Mouse (Mus musculus): Measurements from ENCODE around the gene Igfbp6. TPM values are rescaled to one million over a fixed set of nuclear protein-coding genes. Genes with fewer than 3 reads are reported as not detected.

The Igfbp6 gene
- polyA plus RNA-seq, 1 experiment from 2014 or later: 0.46 TPM

- peaks cover 100% of the 10 kb centered on the region for H3K36me3 ChIP-seq
- H3K27me3 ChIP-seq (ENCODE audit: low read depth, poor library complexity, severe bottlenecking): no peaks in the 10 kb centered on the region
- H3K4me1 ChIP-seq: peaks cover 25% of the 10 kb centered on the region
- H3K27ac ChIP-seq: no peak overlapping the region
- no peak overlapping the region for H3K4me3 ChIP-seq
- H3K9me3 ChIP-seq (replicated peaks): no peaks in the 10 kb centered on the region
- DNase-seq (ENCODE audit: low spot score): no peak
- WGBS: 90% methylated on average over 4 of the region's 4 CpGs
Measured at GRCm38 (mm10) chr15:102113674-102114073, 30.5 kb upstream of the Igfbp6 start.

GRCm38 (mm10) chr15:102114651-102115260, 29.4 kb upstream of the Igfbp6 start:
- DNase-seq (ENCODE audit: low spot score): no peak
- 84% methylated on average over 7 of the region's 7 CpGs for WGBS
- H3K9me3 ChIP-seq (replicated peaks): no peaks in the 10 kb centered on the region

GRCm38 (mm10) chr15:102115731-102116231, 28.4 kb upstream of the Igfbp6 start:
- no peak for DNase-seq (ENCODE audit: low spot score)
- 72% methylated on average over 9 of the region's 9 CpGs for WGBS
- Histone ChIP-seq H3K4me3 (no peak overlapping the region), H3K27ac (no peak overlapping the region), H3K4me1 (peaks cover 15% of the 10 kb centered on the region), H3K27me3 (ENCODE audit: low read depth, poor library complexity, severe bottlenecking) (no peaks in the 10 kb centered on the region), H3K36me3 (peaks cover 99% of the 10 kb centered on the region), H3K9me3 (replicated peaks) (no peaks in the 10 kb centered on the region)

More at GRCm38 (mm10) chr15:102114651-102115260, 29.4 kb upstream of the Igfbp6 start:
- H3K27ac ChIP-seq: no peak overlapping the region
- H3K4me3 ChIP-seq: no peak overlapping the region
- peaks cover 16% of the 10 kb centered on the region for H3K4me1 ChIP-seq
- peaks cover 99% of the 10 kb centered on the region for H3K36me3 ChIP-seq
- H3K27me3 ChIP-seq (ENCODE audit: low read depth, poor library complexity, severe bottlenecking): no peaks in the 10 kb centered on the region

GRCm38 (mm10) chr15:102116753-102117415, 27.3 kb upstream of the Igfbp6 start:
- Histone ChIP-seq H3K36me3 (peaks cover 99% of the 10 kb centered on the region), H3K9me3 (replicated peaks) (no peaks in the 10 kb centered on the region), H3K4me1 (peaks cover 13% of the 10 kb centered on the region), H3K4me3 (no peak overlapping the region), H3K27me3 (ENCODE audit: low read depth, poor library complexity, severe bottlenecking) (no peaks in the 10 kb centered on the region), H3K27ac (peak overlapping the region; percentile 33)
- WGBS: 85% methylated on average over 11 of the region's 11 CpGs
- no peak for DNase-seq (ENCODE audit: low spot score)

GRCm38 (mm10) chr15:102117461-102118443, 26.4 kb upstream of the Igfbp6 start:
- Histone ChIP-seq H3K4me1 (peaks cover 12% of the 10 kb centered on the region), H3K27me3 (ENCODE audit: low read depth, poor library complexity, severe bottlenecking) (no peaks in the 10 kb centered on the region), H3K36me3 (peaks cover 98% of the 10 kb centered on the region), H3K9me3 (replicated peaks) (no peaks in the 10 kb centered on the region), H3K4me3 (no peak overlapping the region), H3K27ac (no peak overlapping the region)
- DNase-seq (ENCODE audit: low spot score): no peak
- WGBS: 84% methylated on average over 19 of the region's 19 CpGs

- no peaks in the 10 kb centered on the region for H3K27me3 ChIP-seq (ENCODE audit: low read depth, poor library complexity, severe bottlenecking)
- H3K4me3 ChIP-seq: no peak overlapping the region
- peaks cover 6% of the 10 kb centered on the region; the same call in 1 of the 2 replicates for H3K4me1 ChIP-seq
- 85% methylated on average over 4 of the region's 4 CpGs for WGBS
- H3K27ac ChIP-seq: no peak overlapping the region
- no peaks in the 10 kb centered on the region for H3K9me3 ChIP-seq (replicated peaks)
- no peak for DNase-seq (ENCODE audit: low spot score)
- H3K36me3 ChIP-seq: peaks cover 95% of the 10 kb centered on the region
Measured at GRCm38 (mm10) chr15:102118591-102118990, 25.6 kb upstream of the Igfbp6 start.

GRCm38 (mm10) chr15:102119121-102119830, 24.9 kb upstream of the Igfbp6 start:
- Histone ChIP-seq H3K4me3 (no peak overlapping the region), H3K4me1 (peaks cover 5% of the 10 kb centered on the region; the same call in 1 of the 2 replicates), H3K27ac (no peak overlapping the region), H3K36me3 (peaks cover 90% of the 10 kb centered on the region), H3K27me3 (ENCODE audit: low read depth, poor library complexity, severe bottlenecking) (no peaks in the 10 kb centered on the region), H3K9me3 (replicated peaks) (no peaks in the 10 kb centered on the region)
- DNase-seq (ENCODE audit: low spot score): no peak
- 71% methylated on average over 8 of the region's 8 CpGs for WGBS

- no peak for DNase-seq (ENCODE audit: low spot score)
- WGBS: 74% methylated on average over 2 of the region's 2 CpGs
- H3K36me3 ChIP-seq: peaks cover 90% of the 10 kb centered on the region
- H3K27ac ChIP-seq: no peak overlapping the region
- H3K27me3 ChIP-seq (ENCODE audit: low read depth, poor library complexity, severe bottlenecking): no peaks in the 10 kb centered on the region
- no peaks in the 10 kb centered on the region for H3K9me3 ChIP-seq (replicated peaks)
- no peak overlapping the region for H3K4me3 ChIP-seq
- H3K4me1 ChIP-seq: peaks cover 5% of the 10 kb centered on the region; the same call in 1 of the 2 replicates
Measured at GRCm38 (mm10) chr15:102119831-102120170, 24.4 kb upstream of the Igfbp6 start.

- DNase-seq (ENCODE audit: low spot score): no peak
- H3K4me3 ChIP-seq: no peak overlapping the region
- peaks cover 90% of the 10 kb centered on the region for H3K36me3 ChIP-seq
- WGBS: 88% methylated on average over 5 of the region's 5 CpGs
- H3K4me1 ChIP-seq: peaks cover 5% of the 10 kb centered on the region; the same call in 1 of the 2 replicates
- H3K27me3 ChIP-seq (ENCODE audit: low read depth, poor library complexity, severe bottlenecking): no peaks in the 10 kb centered on the region
- H3K9me3 ChIP-seq (replicated peaks): no peaks in the 10 kb centered on the region
- H3K27ac ChIP-seq: no peak overlapping the region
Measured at GRCm38 (mm10) chr15:102120530-102120929, 23.6 kb upstream of the Igfbp6 start.

- Histone ChIP-seq H3K9me3 (replicated peaks) (no peaks in the 10 kb centered on the region), H3K27ac (no peak overlapping the region), H3K27me3 (ENCODE audit: low read depth, poor library complexity, severe bottlenecking) (no peaks in the 10 kb centered on the region), H3K4me3 (no peak overlapping the region), H3K36me3 (peaks cover 88% of the 10 kb centered on the region), H3K4me1 (peaks cover 5% of the 10 kb centered on the region; the same call in 1 of the 2 replicates)
- 76% methylated on average over 2 of the region's 2 CpGs for WGBS
- DNase-seq (ENCODE audit: low spot score): no peak
Measured at GRCm38 (mm10) chr15:102126303-102126702, 17.9 kb upstream of the Igfbp6 start.

- WGBS: 90% methylated on average over 9 of the region's 9 CpGs
- Histone ChIP-seq H3K4me1 (peaks cover 22% of the 10 kb centered on the region), H3K9me3 (replicated peaks) (no peaks in the 10 kb centered on the region), H3K4me3 (no peak overlapping the region), H3K27ac (no peak overlapping the region), H3K36me3 (peaks cover 51% of the 10 kb centered on the region), H3K27me3 (ENCODE audit: low read depth, poor library complexity, severe bottlenecking) (no peaks in the 10 kb centered on the region)
- no peak for DNase-seq (ENCODE audit: low spot score)
Measured at GRCm38 (mm10) chr15:102133314-102133713, 10.8 kb upstream of the Igfbp6 start.

- no peak overlapping the region for H3K4me3 ChIP-seq
- peaks cover 22% of the 10 kb centered on the region for H3K4me1 ChIP-seq
Measured at GRCm38 (mm10) chr15:102134709-102135108, 9.5 kb upstream of the Igfbp6 start.

More at GRCm38 (mm10) chr15:102134709-102135108, 9.5 kb upstream of the Igfbp6 start:
- Histone ChIP-seq H3K9me3 (replicated peaks) (no peaks in the 10 kb centered on the region), H3K36me3 (peaks cover 37% of the 10 kb centered on the region), H3K27ac (no peak overlapping the region), H3K27me3 (ENCODE audit: low read depth, poor library complexity, severe bottlenecking) (no peaks in the 10 kb centered on the region)
- no peak for DNase-seq (ENCODE audit: low spot score)
- WGBS: 91% methylated on average over 2 of the region's 2 CpGs
